Mouse (Mus musculus): ENCODE results near the gene Park7.

DNA sequence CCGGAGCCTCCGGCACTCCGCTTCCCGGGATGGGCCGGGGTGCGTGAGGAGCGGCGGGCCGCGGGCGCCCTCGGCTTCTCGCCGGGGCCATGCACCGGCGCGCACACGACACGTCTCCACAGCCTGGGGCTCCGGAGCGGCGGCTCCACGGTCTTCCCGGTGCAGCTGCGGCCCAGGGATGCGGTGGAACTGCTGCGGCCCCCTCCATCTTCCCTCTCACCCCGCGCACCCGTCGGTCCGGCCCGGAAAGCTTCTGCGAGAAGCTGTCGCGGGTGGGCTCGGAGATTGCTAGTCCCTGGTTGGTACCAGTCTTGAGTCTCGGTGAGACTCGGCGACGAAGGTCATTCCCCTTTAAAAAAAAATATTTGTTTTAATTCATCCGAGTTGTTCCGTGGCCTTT lies 58.9 kb downstream of the Park7 start:
- TF ChIP-seq GATA1 (IDR thresholded peaks at IDR 0.05; ENCODE audit: borderline replicate concordance, low read length) (no peak), FLI1 (IDR thresholded peaks at IDR 0.05; ENCODE audit: low read length) (no peak)
